Mouse (Mus musculus) kidney, embryonic 16.5 days (tissue): ENCODE data around the gene Foxa3. TPM values are rescaled to one million over a fixed set of nuclear protein-coding genes. Genes with fewer than 3 reads are reported as not detected.
A peak's percentile ranks its signal among the peaks of the same experiment; 100 is the strongest.

Experiments
- ATAC-seq: fragments of 200-750 bp; cut with Nextera tagmentation; 2 replicates; pipeline ENCODE4 v1.8.0; 2017; ENCODE audit warnings: moderate TSS enrichment; ENCODE audit not compliant: low FRiP score, low TSS enrichment
- H3K27ac ChIP-seq: fragments of 300-500 bp; sonication (generic); 2 replicates; pipeline ENCODE4 v1.5.1; 2014; ENCODE audit warnings: low read length
- H3K27me3 ChIP-seq: fragments of 300-500 bp; sonication (generic); 2 replicates; pipeline ENCODE4 v1.6.1; 2014; ENCODE audit warnings: low read length, control low read depth, mixed read lengths; ENCODE audit not compliant: insufficient read depth
- H3K36me3 ChIP-seq: fragments of 300-500 bp; sonication (generic); 2 replicates; pipeline ENCODE4 v1.6.1; 2014; ENCODE audit warnings: low read length, control low read depth, mixed read lengths; ENCODE audit not compliant: insufficient read depth
- H3K4me1 ChIP-seq: fragments of 300-500 bp; sonication (generic); 2 replicates; pipeline ENCODE4 v1.6.1; 2014; ENCODE audit warnings: low read length, control low read depth, mixed read lengths; ENCODE audit not compliant: insufficient read depth
- H3K4me2 ChIP-seq: fragments of 300-500 bp; sonication (generic); replicated peaks from 2 replicates; pipeline ENCODE4 v1.6.1; 2014; ENCODE audit warnings: low read depth, low read length
- H3K4me3 ChIP-seq: fragments of 300-500 bp; sonication (generic); 2 replicates; pipeline ENCODE4 v1.5.1; 2014; ENCODE audit warnings: mild to moderate bottlenecking, low read length
- H3K9ac ChIP-seq: fragments of 300-500 bp; sonication (generic); replicated peaks from 2 replicates; pipeline ENCODE4 v1.6.1; 2014; ENCODE audit warnings: low read length
- H3K9me3 ChIP-seq: fragments of 300-500 bp; sonication (generic); 2 replicates; pipeline ENCODE4 v1.6.1; 2016; ENCODE audit warnings: low read length, control low read depth
- WGBS: fragments of 180-500 bp; shearing (Covaris S2); extraction: QIAGEN DNeasy Blood & Tissue Kit; methylation state at CpG from one replicate; pipeline ENCODE4 v1.1.7; 2014; 5-methylcytosine and 5-hydroxymethylcytosine counted together
- polyA plus RNA-seq: library from polyadenylated mRNA; unstranded; fragments of >200 nt; fragmentation: Nextera tagmentation; extraction: Ambion mirVana; gene quantifications from 2 replicates; pipeline ENCODE4 v1.2.1, GENCODE M21; 2015

Gene Foxa3
- polyA plus RNA-seq, 1 experiment from 2014 or later, result 0.35 TPM

DNA sequence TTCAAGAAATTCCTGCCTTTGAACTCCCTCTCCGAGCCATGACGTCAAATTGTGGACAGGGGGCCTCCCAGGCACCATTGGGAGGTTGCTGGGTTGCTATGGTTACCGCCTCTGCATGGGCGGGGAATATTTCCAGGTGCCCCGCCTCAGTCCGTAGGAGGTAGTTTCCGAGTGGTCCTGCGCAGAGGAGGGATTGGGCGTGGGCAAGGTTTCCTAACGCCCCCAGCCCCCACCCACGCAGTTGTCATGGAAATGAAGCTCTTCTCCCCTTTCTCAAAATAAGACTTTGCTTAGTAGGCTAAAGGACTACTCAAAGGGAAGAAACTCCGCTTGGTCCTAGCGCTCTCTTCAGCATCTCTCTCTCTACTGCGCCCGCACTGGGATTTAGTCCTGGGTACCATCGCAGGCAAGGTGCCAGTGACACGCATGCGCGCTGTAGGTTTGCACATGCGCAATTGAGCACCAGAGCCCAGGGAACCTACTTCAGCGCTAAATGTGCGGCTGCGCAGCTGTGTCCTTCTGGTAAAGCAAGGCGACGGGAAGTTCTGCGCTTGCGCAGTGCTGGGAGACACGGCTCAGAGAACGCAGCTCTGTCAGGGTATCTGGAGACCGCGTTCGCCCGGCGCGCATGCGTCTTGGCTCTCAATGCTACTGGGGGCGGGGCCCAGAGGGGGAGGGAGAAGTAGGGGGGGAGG, 32.6 kb downstream of the Foxa3 start, which contains the start of gene Mypop:
TSS of gene Mypop (plus strand) at position 645 of the 695 bp plus-strand sequence.
- peak within 1 kb of the TSS; percentile 83 for H3K27ac ChIP-seq
- peak within 1 kb of the TSS; percentile 58 for H3K4me3 ChIP-seq
- under 1% methylated on average over 36 of the region's 37 CpGs for WGBS
- peak within 1 kb of the TSS; percentile 90 for H3K4me2 ChIP-seq
- H3K27me3 ChIP-seq, result 0 out of 2 replicates have a peak, but pooled peaks cover 19% of the 10 kb centered on the region
- H3K36me3 ChIP-seq, result no peaks in the 10 kb centered on the region
- peaks cover 22% of the 10 kb centered on the region for H3K4me1 ChIP-seq
- H3K9me3 ChIP-seq, result no peaks in the 10 kb centered on the region
- ATAC-seq, result peak; percentile 94
- H3K9ac ChIP-seq, result peak within 1 kb of the TSS; percentile 71

DNA sequence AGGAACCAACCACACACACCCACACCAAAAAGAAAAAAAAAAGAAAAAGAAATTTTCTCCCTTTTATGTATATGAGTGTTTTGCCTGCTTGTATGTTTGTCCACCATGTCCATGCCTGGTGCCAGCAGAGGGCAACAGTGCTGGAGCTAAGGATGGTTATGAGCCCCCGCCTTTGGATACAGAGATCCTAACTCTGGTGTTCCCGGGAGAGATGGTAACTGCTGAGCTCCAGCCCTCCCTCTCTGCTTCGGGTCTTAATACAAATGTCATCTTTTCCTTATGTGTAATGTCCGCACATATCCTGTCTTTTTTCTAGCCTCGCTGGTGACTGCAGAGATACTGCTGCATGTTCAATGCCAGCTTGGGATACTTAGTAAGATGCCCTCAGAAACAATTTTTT, 33.3 kb downstream of the Foxa3 start:
- H3K27me3 ChIP-seq, result 0 out of 2 replicates have a peak, but pooled peaks cover 19% of the 10 kb centered on the region
- WGBS, result 6% methylated on average over 5 of the region's 5 CpGs
- peak overlapping the region; percentile 83 for H3K27ac ChIP-seq
- H3K4me2 ChIP-seq, result peak overlapping the region; percentile 90
- 0 out of 2 replicates have a peak overlapping the region, but pooled peaks have one; percentile 27 for H3K9ac ChIP-seq
- no peaks in the 10 kb centered on the region for H3K9me3 ChIP-seq
- H3K4me3 ChIP-seq, result peak overlapping the region; percentile 58
- peaks cover 22% of the 10 kb centered on the region for H3K4me1 ChIP-seq
- ATAC-seq, result no peak
- H3K36me3 ChIP-seq, result no peaks in the 10 kb centered on the region

DNA sequence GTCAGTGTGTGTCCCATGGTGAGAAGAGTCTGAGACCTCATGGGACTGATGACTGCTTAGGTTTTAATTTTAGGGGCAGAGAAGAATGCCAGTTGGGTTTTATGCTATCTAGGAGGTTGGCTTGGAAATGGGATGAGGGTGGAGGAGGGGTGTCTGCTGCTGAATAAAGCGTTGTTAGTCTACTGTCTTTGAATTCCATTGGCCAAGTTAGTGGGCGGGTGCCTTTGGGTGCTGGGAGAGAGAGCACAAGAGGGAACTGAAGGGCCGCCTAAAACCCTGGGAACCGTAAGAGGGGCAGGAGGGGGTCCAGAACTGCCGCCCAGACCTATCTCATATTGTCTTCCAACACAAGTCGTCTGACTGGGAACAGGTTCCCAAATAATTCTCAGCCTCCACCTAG, 34.6 kb downstream of the Foxa3 start:
- H3K27ac ChIP-seq, result no peak overlapping the region
- peaks cover 22% of the 10 kb centered on the region for H3K4me1 ChIP-seq
- no peak overlapping the region for H3K9ac ChIP-seq
- no peak overlapping the region for H3K4me2 ChIP-seq
- no peak for ATAC-seq
- 68% methylated on average over 6 of the region's 6 CpGs for WGBS
- H3K36me3 ChIP-seq, result no peaks in the 10 kb centered on the region
- no peak overlapping the region for H3K4me3 ChIP-seq
- H3K27me3 ChIP-seq, result 0 out of 2 replicates have a peak, but pooled peaks cover 19% of the 10 kb centered on the region
- H3K9me3 ChIP-seq, result no peaks in the 10 kb centered on the region

DNA sequence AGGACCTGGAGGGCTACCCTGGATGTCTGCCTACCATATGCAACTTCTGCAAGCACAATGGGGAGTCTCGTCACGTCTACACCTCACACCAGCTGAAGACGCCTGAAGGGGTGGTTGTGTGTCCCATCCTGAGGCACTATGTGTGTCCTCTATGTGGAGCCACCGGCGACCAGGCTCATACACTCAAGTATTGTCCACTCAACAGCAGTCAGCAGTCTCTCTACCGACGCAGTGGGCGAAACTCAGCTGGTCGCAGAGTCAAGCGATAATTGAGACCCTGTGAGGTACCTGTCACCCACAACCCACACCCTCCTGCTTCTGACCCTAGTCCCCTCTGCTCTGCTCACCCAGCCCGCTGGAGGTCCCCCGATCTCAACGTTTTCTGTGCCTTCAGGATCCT, 35.6 kb downstream of the Foxa3 start:
- H3K4me3 ChIP-seq, result no peak overlapping the region
- no peak overlapping the region for H3K27ac ChIP-seq
- no peaks in the 10 kb centered on the region for H3K9me3 ChIP-seq
- no peak overlapping the region for H3K4me2 ChIP-seq
- H3K4me1 ChIP-seq, result peaks cover 22% of the 10 kb centered on the region
- H3K27me3 ChIP-seq, result 0 out of 2 replicates have a peak, but pooled peaks cover 13% of the 10 kb centered on the region
- H3K36me3 ChIP-seq, result no peaks in the 10 kb centered on the region
- ATAC-seq, result no peak
- WGBS, result 75% methylated on average over 13 of the region's 13 CpGs
- no peak overlapping the region for H3K9ac ChIP-seq

DNA sequence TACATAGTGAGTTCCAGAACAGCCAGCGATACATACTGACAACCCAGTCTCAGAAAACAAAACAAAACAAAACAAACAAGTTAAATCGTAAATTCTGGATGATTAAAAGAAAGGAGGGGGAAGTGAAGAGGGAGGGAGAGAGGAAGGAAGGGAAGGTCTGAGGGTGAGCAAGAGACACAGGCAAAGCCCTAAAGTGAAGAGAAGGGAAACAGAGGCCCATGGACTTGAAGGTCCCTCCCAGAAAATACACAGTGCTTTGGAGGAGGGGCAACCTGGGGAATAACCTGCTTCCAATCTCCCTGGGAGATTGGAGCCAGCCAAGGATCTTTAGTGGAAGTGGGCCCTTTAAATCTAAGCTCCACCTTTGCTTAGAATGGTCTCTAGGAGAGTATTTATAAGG, 36.2 kb downstream of the Foxa3 start, which contains the start of gene Nanos2:
TSS of gene Nanos2 (plus strand) at position 301 of the 400 bp plus-strand sequence.
- Histone ChIP-seq H3K36me3 (no peaks in the 10 kb centered on the region), H3K9ac (no peak within 1 kb of the TSS), H3K4me3 (no peak within 1 kb of the TSS), H3K27ac (no peak within 1 kb of the TSS), H3K9me3 (no peaks in the 10 kb centered on the region), H3K4me2 (no peak within 1 kb of the TSS), H3K27me3 (0 out of 2 replicates have a peak, but pooled peaks cover 12% of the 10 kb centered on the region), H3K4me1 (peaks cover 17% of the 10 kb centered on the region)
- ATAC-seq, result no peak
- 37% methylated on average over 2 of the region's 2 CpGs for WGBS

DNA sequence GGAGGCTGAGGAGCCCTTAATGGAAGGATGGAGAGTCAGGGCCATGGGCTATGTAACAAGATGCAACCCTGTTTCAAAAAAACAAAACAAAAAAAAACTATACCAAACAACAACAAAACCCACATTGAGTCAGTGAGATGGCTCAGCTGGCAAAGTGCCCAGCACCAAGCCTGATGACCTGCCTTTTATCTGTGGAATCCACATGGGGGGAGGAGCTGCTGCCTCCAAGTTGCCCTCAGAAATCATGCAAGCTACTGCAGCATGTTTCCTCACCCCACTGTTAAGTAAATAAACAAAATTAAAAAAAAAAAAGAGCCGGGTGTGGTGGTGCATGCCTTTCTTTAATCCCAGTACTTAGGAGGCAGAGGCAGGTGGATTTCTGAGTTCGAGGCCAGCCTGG, 36.8 kb downstream of the Foxa3 start:
- no peaks in the 10 kb centered on the region for H3K36me3 ChIP-seq
- ATAC-seq, result no peak
- no peaks in the 10 kb centered on the region for H3K9me3 ChIP-seq
- H3K4me2 ChIP-seq, result no peak overlapping the region
- WGBS, result 72% methylated on average over 2 of the region's 2 CpGs
- no peak overlapping the region for H3K9ac ChIP-seq
- 0 out of 2 replicates have a peak, but pooled peaks cover 6% of the 10 kb centered on the region for H3K27me3 ChIP-seq
- no peak overlapping the region for H3K4me3 ChIP-seq
- peaks cover 11% of the 10 kb centered on the region for H3K4me1 ChIP-seq
- no peak overlapping the region for H3K27ac ChIP-seq

- H3K36me3 ChIP-seq, result no peaks in the 10 kb centered on the region
- no peak overlapping the region for H3K4me3 ChIP-seq
- no peaks in the 10 kb centered on the region for H3K9me3 ChIP-seq
- no peak overlapping the region for H3K27ac ChIP-seq
- no peak for ATAC-seq
- no peaks in the 10 kb centered on the region for H3K27me3 ChIP-seq
- H3K4me1 ChIP-seq, result no peaks in the 10 kb centered on the region
- 84% methylated on average over 9 of the region's 9 CpGs for WGBS
- no peak overlapping the region for H3K4me2 ChIP-seq
- no peak overlapping the region for H3K9ac ChIP-seq
These were observed 45.0 kb downstream of the Foxa3 start for GRCm38 (mm10) chr7:18978381-18978780.

DNA sequence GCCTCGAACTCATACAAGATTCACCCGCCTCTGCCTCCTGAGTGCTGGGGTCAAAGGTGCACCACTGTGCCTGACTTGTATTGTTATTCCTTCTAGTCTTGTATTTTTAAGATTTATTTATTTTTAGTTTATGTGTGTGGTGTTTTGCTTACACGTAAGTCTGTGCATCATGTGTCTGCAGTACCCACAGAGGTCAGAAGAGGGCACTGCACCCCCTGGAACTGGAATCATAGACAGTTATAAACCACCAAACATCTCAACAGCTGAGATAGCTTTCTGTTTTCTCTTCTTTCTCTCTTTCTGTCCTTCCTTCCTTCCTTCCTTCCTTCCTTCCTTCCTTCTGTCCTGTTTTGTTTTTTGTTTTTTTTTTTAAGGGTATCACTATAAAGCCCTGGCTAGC, 52.4 kb downstream of the Foxa3 start:
- no peaks in the 10 kb centered on the region for H3K36me3 ChIP-seq
- 0 out of 2 replicates have a peak, but pooled peaks cover 4% of the 10 kb centered on the region for H3K9me3 ChIP-seq
- no peaks in the 10 kb centered on the region for H3K4me1 ChIP-seq
- peaks cover 7% of the 10 kb centered on the region for H3K27me3 ChIP-seq
- 90% methylated on average over 3 of the region's 3 CpGs for WGBS
- no peak overlapping the region for H3K4me3 ChIP-seq
- ATAC-seq, result no peak
- no peak overlapping the region for H3K27ac ChIP-seq
- no peak overlapping the region for H3K4me2 ChIP-seq
- no peak overlapping the region for H3K9ac ChIP-seq

DNA sequence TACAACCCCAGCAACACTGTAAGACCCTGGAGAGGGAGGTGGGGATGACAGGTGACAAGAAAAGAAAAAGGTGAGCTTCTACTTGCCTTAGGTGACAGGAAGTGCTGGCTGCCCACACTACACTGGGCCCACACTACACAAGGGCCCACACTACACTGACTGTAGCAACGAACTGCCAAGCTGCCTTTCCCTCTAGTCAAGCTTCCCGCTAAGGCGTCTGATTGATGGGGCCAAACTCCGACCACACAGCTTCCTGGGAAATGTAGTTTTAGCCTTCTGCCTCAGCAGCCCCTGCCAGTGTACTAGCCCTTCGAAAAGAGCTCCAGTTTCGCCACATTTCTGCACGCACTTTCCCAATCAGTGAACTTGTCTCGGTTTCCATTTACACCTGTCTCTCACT, 55.7 kb downstream of the Foxa3 start:
- peaks cover 39% of the 10 kb centered on the region for H3K27me3 ChIP-seq
- no peaks in the 10 kb centered on the region for H3K36me3 ChIP-seq
- H3K9ac ChIP-seq, result no peak overlapping the region
- no peak overlapping the region for H3K4me2 ChIP-seq
- no peak overlapping the region for H3K27ac ChIP-seq
- H3K4me1 ChIP-seq, result peaks cover 15% of the 10 kb centered on the region
- 0 out of 2 replicates have a peak, but pooled peaks have one; percentile 43 for ATAC-seq
- no peak overlapping the region for H3K4me3 ChIP-seq
- 8% methylated on average over 8 of the region's 8 CpGs for WGBS
- 0 out of 2 replicates have a peak, but pooled peaks cover 4% of the 10 kb centered on the region for H3K9me3 ChIP-seq

DNA sequence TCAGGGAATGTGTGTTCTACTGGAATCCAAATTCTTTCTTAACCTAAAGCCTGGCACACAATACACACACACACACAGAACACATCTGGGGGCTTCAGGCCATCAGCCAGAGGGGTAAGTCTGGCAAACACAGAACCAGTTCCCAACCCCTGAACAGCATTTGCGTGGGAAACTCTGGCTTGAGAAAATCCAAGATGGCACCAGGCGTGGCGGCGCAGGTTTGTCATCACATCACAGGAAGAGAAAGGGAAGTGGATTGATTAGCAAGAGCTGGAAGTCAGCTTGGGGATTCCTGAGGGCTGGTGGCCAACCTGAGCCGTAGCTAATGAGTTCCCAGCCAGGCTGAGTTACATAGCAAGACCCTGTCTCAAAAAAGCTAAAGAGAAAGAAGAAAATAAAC, 58.0 kb downstream of the Foxa3 start:
- no peak for ATAC-seq
- H3K4me3 ChIP-seq, result no peak overlapping the region
- no peaks in the 10 kb centered on the region for H3K9me3 ChIP-seq
- peaks cover 17% of the 10 kb centered on the region for H3K4me1 ChIP-seq
- 80% methylated on average over 5 of the region's 5 CpGs for WGBS
- no peak overlapping the region for H3K9ac ChIP-seq
- H3K27ac ChIP-seq, result no peak overlapping the region
- no peak overlapping the region for H3K4me2 ChIP-seq
- H3K27me3 ChIP-seq, result peaks cover 62% of the 10 kb centered on the region
- H3K36me3 ChIP-seq, result no peaks in the 10 kb centered on the region
